ENCODE assay signal across 8 mouse cellular contexts in the genomic region with DNA sequence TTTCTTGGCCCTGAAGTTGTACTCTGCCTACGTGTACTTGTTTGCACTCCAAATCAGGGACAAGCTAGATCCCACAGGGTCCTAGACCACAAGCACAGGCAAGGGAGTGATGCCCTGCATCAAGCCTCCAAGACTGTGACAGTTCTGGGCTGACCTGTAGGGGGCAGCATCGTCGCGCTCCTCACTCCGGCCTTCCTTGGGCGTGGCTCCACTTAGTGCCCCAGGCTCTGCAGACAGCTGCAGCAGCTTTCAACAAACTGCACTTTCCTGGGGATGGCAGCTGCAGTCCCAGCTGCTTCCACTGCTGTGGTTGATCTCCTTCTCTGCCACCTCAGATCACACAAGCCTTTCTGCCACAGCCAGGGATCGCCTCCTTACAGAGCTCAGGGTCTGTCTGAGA.
DNase-seq lines count a peak whose midpoint lies in the region; ATAC-seq lines count a peak whose summit lies in the region.

No protein-coding gene starts in this region.

- peaks cover 12% of the 10 kb centered on the region for H3K4me1 ChIP-seq in hindbrain, embryonic 10.5 days (replicated peaks)

- peak; percentile 83 for ATAC-seq in frontal cortex, adult (ENCODE audit: low TSS enrichment)

- H3K27ac ChIP-seq in hindbrain, embryonic 10.5 days, result no peak overlapping the region

- H3K36me3 ChIP-seq in hindbrain, embryonic 10.5 days, result no peaks in the 10 kb centered on the region

- H3K4me3 ChIP-seq in hindbrain, embryonic 10.5 days, result no peak overlapping the region

- H3K9me3 ChIP-seq in hindbrain, embryonic 10.5 days, result no peaks in the 10 kb centered on the region

- 4% methylated on average over 7 of the region's 7 CpGs for WGBS in hindbrain, embryonic 10.5 days

- no peaks in the 10 kb centered on the region for H3K27me3 ChIP-seq in hindbrain, embryonic 10.5 days (ENCODE audit: insufficient read depth, poor library complexity, severe bottlenecking)

- DNase-seq in MN1 (ENCODE audit: low spot score), result peak; percentile 87
- DNase-seq in cerebellum, adult 8-10 months, result peak; percentile 34
- DNase-seq in hindbrain, embryonic 10.5 days (ENCODE audit: low spot score), result peak; percentile 88
- DNase-seq in layer of hippocampus, postnatal 10 days (ENCODE audit: low spot score in 2 of 2), result peak; percentile 88 to 89
- peak; percentile 85 for DNase-seq in lung, postnatal 10 days
- peak; percentile 68 for DNase-seq in ovary, postnatal 14 days (ENCODE audit: low spot score)
- peak; percentile 80 to 92 for DNase-seq in thymus, postnatal 10 days (ENCODE audit: low spot score in 2 of 2)

Comparison
In these comparisons a context has a peak if more than half of its experiments do, and no peak if none do; other contexts are left out.
1. DNase-seq: peak in every context shown above with its lines; median percentile 88 in layer of hippocampus, postnatal 10 days; 88 in hindbrain, embryonic 10.5 days; 87 in MN1; 86 in thymus, postnatal 10 days; 85 in lung, postnatal 10 days; 68 in ovary, postnatal 14 days; 34 in cerebellum, adult 8-10 months.